Comparison of ENCODE assay signal across 13 mouse cellular contexts in genomic region chr5:107997717-107998116, GRCm38 (mm10). TPM values are rescaled to one million over a fixed set of nuclear protein-coding genes. Genes with fewer than 3 reads are reported as not detected.
DNase-seq lines count a peak whose midpoint lies in the region; ATAC-seq and TF ChIP-seq lines count a peak whose summit lies in the region.
"Had no signal": no experiment of that assay in that cellular context is flagged by ENCODE, and none has a peak within 500 bp of the region (broad histone marks: within the 10 kb centered on the region; RNA-seq: fewer than 3 reads in every experiment).

No protein-coding gene starts in this region.

- no peaks in the 10 kb centered on the region for H3K4me1 ChIP-seq in hindbrain, postnatal 0 days (ENCODE audit: insufficient read depth, low read length)
- no peaks in the 10 kb centered on the region for H3K4me1 ChIP-seq in hindbrain, embryonic 13.5 days (replicated peaks)
- no peaks in the 10 kb centered on the region for H3K4me1 ChIP-seq in forebrain, embryonic 12.5 days

- 53% methylated on average over 7 of the region's 7 CpGs for whole genome bisulfite sequencing in hindbrain, postnatal 0 days
- 78% methylated on average over 7 of the region's 7 CpGs for WGBS in hindbrain, embryonic 13.5 days
- 78% methylated on average over 7 of the region's 7 CpGs for whole genome bisulfite sequencing in forebrain, embryonic 12.5 days

- peak; percentile 10 for DNase-seq in hindbrain, postnatal 0 days (ENCODE audit: low spot score)
- peak; percentile 99 for DNase-seq in adipocyte (ENCODE audit: low spot score)
- peak; percentile 72 to 80 for DNase-seq in gastrocnemius, adult 8-10 months (ENCODE audit: low spot score in 2 of 2)
- peak; percentile 35 to 49 for DNase-seq in heart, postnatal 36 days
- DNase-seq in kidney, postnatal 25 days, result no peak
- DNase-seq: cerebellum, adult 8-10 months; forebrain, postnatal 0 days; liver, embryonic 13.5 days; thymus, postnatal 25 days had no signal

- no peaks in the 10 kb centered on the region for H3K27me3 ChIP-seq in hindbrain, postnatal 0 days (ENCODE audit: insufficient read depth, low read length)
- no peaks in the 10 kb centered on the region for H3K27me3 ChIP-seq in hindbrain, embryonic 13.5 days
- H3K27me3 ChIP-seq in forebrain, embryonic 12.5 days, result no peaks in the 10 kb centered on the region
- H3K27me3 ChIP-seq: liver, embryonic 13.5 days had no signal

- no peaks in the 10 kb centered on the region for H3K36me3 ChIP-seq in hindbrain, postnatal 0 days (ENCODE audit: insufficient read depth, low read length)
- no peaks in the 10 kb centered on the region for H3K36me3 ChIP-seq in hindbrain, embryonic 13.5 days
- no peaks in the 10 kb centered on the region for H3K36me3 ChIP-seq in forebrain, embryonic 12.5 days (replicated peaks)
- H3K36me3 ChIP-seq: liver, embryonic 13.5 days had no signal

- ATAC-seq in hindbrain, postnatal 0 days, result no peak
- ATAC-seq in hindbrain, embryonic 13.5 days (ENCODE audit: low FRiP score), result no peak
- no peak for ATAC-seq in forebrain, embryonic 12.5 days (ENCODE audit: low FRiP score)
- ATAC-seq: forebrain, postnatal 0 days; intestine, embryonic 16.5 days had no signal

- no peak overlapping the region for H3K9ac ChIP-seq in hindbrain, postnatal 0 days (replicated peaks; ENCODE audit: low read length)
- no peak overlapping the region for H3K9ac ChIP-seq in hindbrain, embryonic 13.5 days
- H3K9ac ChIP-seq in forebrain, embryonic 12.5 days, result no peak overlapping the region
- H3K9ac ChIP-seq: forebrain, postnatal 0 days; liver, embryonic 13.5 days had no signal

- H3K9me3 ChIP-seq in hindbrain, postnatal 0 days (ENCODE audit: low read length), result no peaks in the 10 kb centered on the region
- H3K9me3 ChIP-seq in hindbrain, embryonic 13.5 days, result no peaks in the 10 kb centered on the region
- no peaks in the 10 kb centered on the region for H3K9me3 ChIP-seq in forebrain, embryonic 12.5 days
- H3K9me3 ChIP-seq: liver, embryonic 13.5 days had no signal

- no peak overlapping the region for H3K27ac ChIP-seq in hindbrain, postnatal 0 days
- no peak overlapping the region for H3K27ac ChIP-seq in hindbrain, embryonic 13.5 days
- no peak overlapping the region for H3K27ac ChIP-seq in forebrain, embryonic 12.5 days
- H3K27ac ChIP-seq: left cerebral cortex, adult 2 months; liver, embryonic 13.5 days had no signal

- no peak overlapping the region for H3K4me2 ChIP-seq in hindbrain, postnatal 0 days (ENCODE audit: low read depth, low read length)
- no peak overlapping the region for H3K4me2 ChIP-seq in hindbrain, embryonic 13.5 days
- H3K4me2 ChIP-seq in forebrain, embryonic 12.5 days, result no peak overlapping the region
- H3K4me2 ChIP-seq: liver, embryonic 13.5 days had no signal

- no peak for TF ChIP-seq CTCF in hindbrain, postnatal 0 days (IDR thresholded peaks at IDR 0.05; ENCODE audit: low read depth)

- intact Hi-C loops in heart, postnatal 36 days (cut with DNase I), result no loop called here

- no peak overlapping the region for H3K4me3 ChIP-seq in hindbrain, postnatal 0 days (ENCODE audit: low read length)
- H3K4me3 ChIP-seq in hindbrain, embryonic 13.5 days, result no peak overlapping the region
- no peak overlapping the region for H3K4me3 ChIP-seq in forebrain, embryonic 12.5 days (replicated peaks)
- H3K4me3 ChIP-seq: left cerebral cortex, adult 2 months; liver, embryonic 13.5 days had no signal

RNA-seq across cellular contexts. Expression of gene Fam69a, which starts 10.8 kb away (rescaled TPM):
- total RNA-seq in hindbrain, postnatal 0 days (2014; rRNA removed), result 16.4 and 28.8 TPM in 2 replicates
- 73.6 and 79.5 TPM in 2 replicates for polyA plus RNA-seq in hindbrain, postnatal 0 days (2015; fragmentation: Nextera tagmentation; extraction: Ambion mirVana)
- 44.6 and 49.3 TPM in 2 replicates for polyA plus RNA-seq in hindbrain, embryonic 13.5 days (2015; fragmentation: Nextera tagmentation; extraction: Ambion mirVana)
- total RNA-seq in gastrocnemius, adult 8-10 months (2022), result 10 to 100 TPM; 29.3 to 38.2 (median 31.6) TPM
- total RNA-seq in heart, postnatal 36 days (2021), result 1 to 10 TPM; 8.2 to 8.9 TPM
- polyA plus RNA-seq in forebrain, embryonic 12.5 days (2016; fragmentation: Nextera tagmentation; extraction: Ambion mirVana), result 22.1 and 22.6 TPM in 2 replicates

Comparison
In these comparisons a context has a peak if more than half of its experiments do, and no peak if none do; other contexts are left out.
1. DNase-seq: peak in hindbrain, postnatal 0 days (single experiment), adipocyte (single experiment), gastrocnemius, adult 8-10 months (2 of 2) and heart, postnatal 36 days (2 of 2); none in kidney, postnatal 25 days (0 of 2).